Mouse (Mus musculus) E14TG2a.4 (cell line): ENCODE results near the gene Praf2.

Experiments used
- H3K27me3 ChIP-seq: 2 replicates; pipeline ENCODE4 v1.6.1; 2014; ENCODE audit warnings: low read length, control low read depth; ENCODE audit not compliant: insufficient read depth
- H3K36me3 ChIP-seq: 2 replicates; pipeline ENCODE4 v1.6.1; 2014; ENCODE audit warnings: low read length, control low read depth; ENCODE audit not compliant: insufficient read depth
- H3K4me1 ChIP-seq: replicated peaks from 2 replicates; pipeline ENCODE4 v1.6.1; 2014; ENCODE audit warnings: low read depth, low read length, control low read depth
- H3K4me3 ChIP-seq: replicated peaks from 2 replicates; pipeline ENCODE4 v1.5.1; 2014; ENCODE audit warnings: mild to moderate bottlenecking, low read length
- H3K9me3 ChIP-seq: 2 replicates; pipeline ENCODE4 v1.6.1; 2014; ENCODE audit warnings: low read length, control low read depth
- CTCF ChIP-seq: conservative IDR thresholded peaks from 2 replicates; pipeline ENCODE4 v1.5.1; 2014; ENCODE audit warnings: low read length
- NANOG ChIP-seq: IDR thresholded peaks from 2 replicates; pipeline ENCODE4 v1.6.1; 2014; ENCODE audit warnings: borderline replicate concordance, low read length, mixed read lengths
- POU5F1 ChIP-seq: IDR thresholded peaks from 2 replicates; pipeline ENCODE4 v1.6.1; 2014; ENCODE audit warnings: low read length, borderline replicate concordance

Praf2 gene

GRCm38 (mm10) chrX:7728215-7728921 is at the start of gene Praf2:
Gene Praf2, plus strand, starts transcription at chrX:7728439.
- TF ChIP-seq NANOG = no peak
- TF ChIP-seq CTCF = no peak
- no peak for TF ChIP-seq POU5F1
- Histone ChIP-seq H3K27me3 (no peaks in the 10 kb centered on the region), H3K4me1 (peaks cover 63% of the 10 kb centered on the region), H3K9me3 (no peaks in the 10 kb centered on the region), H3K4me3 (peak within 1 kb of the TSS; percentile 78), H3K36me3 (peaks cover 57% of the 10 kb centered on the region)

GRCm38 (mm10) chrX:7678986-7679385 is 49.3 kb upstream of the Praf2 start:
- TF ChIP-seq POU5F1 (no peak), NANOG (no peak), CTCF (no peak)
- no peak overlapping the region for H3K4me3 ChIP-seq

GRCm38 (mm10) chrX:7679405-7680056 is 48.7 kb upstream of the Praf2 start:
- H3K9me3 ChIP-seq = no peaks in the 10 kb centered on the region
- no peak for TF ChIP-seq CTCF
- H3K4me3 ChIP-seq = peak overlapping the region; percentile 69
- no peaks in the 10 kb centered on the region for H3K36me3 ChIP-seq
- H3K4me1 ChIP-seq = peaks cover 20% of the 10 kb centered on the region
- H3K27me3 ChIP-seq = no peaks in the 10 kb centered on the region; the same call in 1 of the 2 replicates

More at GRCm38 (mm10) chrX:7678986-7679385, 49.3 kb upstream of the Praf2 start:
- H3K36me3 ChIP-seq = no peaks in the 10 kb centered on the region
- H3K4me1 ChIP-seq = peaks cover 24% of the 10 kb centered on the region
- H3K27me3 ChIP-seq = no peaks in the 10 kb centered on the region; the same call in 1 of the 2 replicates
- no peaks in the 10 kb centered on the region for H3K9me3 ChIP-seq

GRCm38 (mm10) chrX:7680057-7680412 is 48.2 kb upstream of the Praf2 start:
- Histone ChIP-seq H3K4me3 (peak overlapping the region; percentile 69), H3K27me3 (no peaks in the 10 kb centered on the region; the same call in 1 of the 2 replicates), H3K9me3 (no peaks in the 10 kb centered on the region), H3K4me1 (peaks cover 20% of the 10 kb centered on the region), H3K36me3 (no peaks in the 10 kb centered on the region)
- TF ChIP-seq CTCF (no peak), POU5F1 (no peak), NANOG (no peak)

GRCm38 (mm10) chrX:7680864-7681263 is 47.4 kb upstream of the Praf2 start, which contains the start of gene Magix:
Gene Magix, minus strand, starts transcription at chrX:7681251.
- Histone ChIP-seq H3K4me1 (peaks cover 12% of the 10 kb centered on the region), H3K4me3 (peak within 1 kb of the TSS; percentile 69), H3K9me3 (no peaks in the 10 kb centered on the region), H3K27me3 (no peaks in the 10 kb centered on the region; the same call in 1 of the 2 replicates), H3K36me3 (no peaks in the 10 kb centered on the region)
- no peak for TF ChIP-seq CTCF

- H3K27me3 ChIP-seq = no peaks in the 10 kb centered on the region
- no peaks in the 10 kb centered on the region for H3K9me3 ChIP-seq
- no peaks in the 10 kb centered on the region for H3K36me3 ChIP-seq
- TF ChIP-seq CTCF = no peak
- TF ChIP-seq NANOG = no peak
- TF ChIP-seq POU5F1 = no peak
- no peak overlapping the region for H3K4me3 ChIP-seq
- no peaks in the 10 kb centered on the region for H3K4me1 ChIP-seq
Observed at GRCm38 (mm10) chrX:7688321-7688720, 39.9 kb upstream of the Praf2 start.

GRCm38 (mm10) chrX:7690486-7690885 is 37.8 kb upstream of the Praf2 start:
- TF ChIP-seq NANOG (no peak), CTCF (no peak), POU5F1 (no peak)
- Histone ChIP-seq H3K4me1 (no peaks in the 10 kb centered on the region), H3K4me3 (no peak overlapping the region)

GRCm38 (mm10) chrX:7692862-7693261 is 35.4 kb upstream of the Praf2 start:
- Histone ChIP-seq H3K4me3 (no peak overlapping the region), H3K9me3 (no peaks in the 10 kb centered on the region), H3K36me3 (no peaks in the 10 kb centered on the region), H3K27me3 (no peaks in the 10 kb centered on the region), H3K4me1 (no peaks in the 10 kb centered on the region)
- peak; percentile 56 for TF ChIP-seq CTCF
- no peak for TF ChIP-seq NANOG

More at GRCm38 (mm10) chrX:7690486-7690885, 37.8 kb upstream of the Praf2 start:
- Histone ChIP-seq H3K36me3 (no peaks in the 10 kb centered on the region), H3K9me3 (no peaks in the 10 kb centered on the region), H3K27me3 (no peaks in the 10 kb centered on the region)
